Comparison of ENCODE assay signal across 9 mouse cellular contexts in genomic region chr15:80258240-80259170, GRCm38 (mm10). TPM values are rescaled to one million over a fixed set of nuclear protein-coding genes. Genes with fewer than 3 reads are reported as not detected.
A peak's percentile ranks its signal among the peaks of the same experiment; 100 is the strongest.
DNase-seq lines count a peak whose midpoint lies in the region; ATAC-seq lines count a peak whose summit lies in the region.
"Had no signal": no experiment of that assay in that cellular context is flagged by ENCODE, and none has a peak within 500 bp of the region (broad histone marks: within the 10 kb centered on the region; RNA-seq: fewer than 3 reads in every experiment).

No protein-coding gene starts in this region.

- no peak overlapping the region; the same call in 1 of the 2 replicates for H3K4me2 ChIP-seq in hindbrain, embryonic 12.5 days (replicated peaks)
- no peak overlapping the region for H3K4me2 ChIP-seq in midbrain, embryonic 11.5 days

- 65% methylated on average over 11 of the region's 11 CpGs for WGBS in hindbrain, embryonic 12.5 days
- WGBS in midbrain, embryonic 11.5 days = 69% methylated on average over 11 of the region's 11 CpGs

- DNase-seq in adrenal gland, postnatal 14 days = peak; percentile 50
- DNase-seq in adrenal gland, adult 18-20 months (ENCODE audit: low spot score in 2 of 2) = no peak
- peak; percentile 66 for DNase-seq in 416B (ENCODE audit: low read depth)
- DNase-seq in embryo, embryonic 9.5 days (ENCODE audit: extremely low spot score) = peak; percentile 45
- peak; percentile 86 for DNase-seq in midbrain, embryonic 11.5 days (ENCODE audit: low spot score, missing footprints)
- DNase-seq in ovary, postnatal 36 days (ENCODE audit: low spot score) = no peak
- DNase-seq in ovary, adult 18-20 months (ENCODE audit: low spot score) = no peak

- H3K9me3 ChIP-seq in hindbrain, embryonic 12.5 days (replicated peaks) = no peaks in the 10 kb centered on the region
- no peaks in the 10 kb centered on the region for H3K9me3 ChIP-seq in midbrain, embryonic 11.5 days (ENCODE audit: control insufficient read depth, low read length)

- H3K27ac ChIP-seq in hindbrain, embryonic 12.5 days = peak overlapping the region; percentile 55
- H3K27ac ChIP-seq in midbrain, embryonic 11.5 days (ENCODE audit: low read depth, low read length) = peak overlapping the region; percentile 30

- H3K4me1 ChIP-seq in hindbrain, embryonic 12.5 days = peaks cover 44% of the 10 kb centered on the region
- H3K4me1 ChIP-seq in midbrain, embryonic 11.5 days (ENCODE audit: control insufficient read depth, insufficient read depth, low read length) = peaks cover 22% of the 10 kb centered on the region

- H3K36me3 ChIP-seq in hindbrain, embryonic 12.5 days = peaks cover 44% of the 10 kb centered on the region
- peaks cover 13% of the 10 kb centered on the region for H3K36me3 ChIP-seq in midbrain, embryonic 11.5 days (ENCODE audit: control insufficient read depth, insufficient read depth, low read length)

- no peak overlapping the region for H3K4me3 ChIP-seq in hindbrain, embryonic 12.5 days
- H3K4me3 ChIP-seq in midbrain, embryonic 11.5 days (ENCODE audit: low read depth, low read length) = no peak overlapping the region

- ATAC-seq in hindbrain, embryonic 12.5 days (ENCODE audit: low FRiP score) = no peak
- no peak for ATAC-seq in midbrain, embryonic 11.5 days (ENCODE audit: low FRiP score)
- ATAC-seq: Patski had no signal

- no peaks in the 10 kb centered on the region for H3K27me3 ChIP-seq in hindbrain, embryonic 12.5 days
- no peaks in the 10 kb centered on the region for H3K27me3 ChIP-seq in midbrain, embryonic 11.5 days (ENCODE audit: control insufficient read depth, insufficient read depth, low read length)
- H3K27me3 ChIP-seq: Patski had no signal

- H3K9ac ChIP-seq in hindbrain, embryonic 12.5 days = peak overlapping the region; percentile 2; the same call in 1 of the 2 replicates
- H3K9ac ChIP-seq in midbrain, embryonic 11.5 days (ENCODE audit: low read length) = 0 out of 2 replicates have a peak overlapping the region, but pooled peaks have one; percentile 1

RNA-seq across cellular contexts. Expression of gene Atf4, which starts 3.5 kb away (rescaled TPM):
- total RNA-seq in adrenal gland, postnatal 14 days (2021) = 195 TPM in 2 replicates
- 100 to 1,000 TPM; 237 to 275 TPM for total RNA-seq in adrenal gland, adult 18-20 months (2021)
- 115 and 128 TPM in 2 replicates for polyA plus RNA-seq in hindbrain, embryonic 12.5 days (2016; fragmentation: Nextera tagmentation; extraction: Ambion mirVana)
- polyA plus RNA-seq in midbrain, embryonic 11.5 days (2014; fragmentation: Nextera tagmentation; extraction: Ambion mirVana) = 137 and 144 TPM in 2 replicates

RNA-seq across cellular contexts. Expression of gene Rps19bp1, which starts 5.6 kb away (rescaled TPM):
- total RNA-seq in adrenal gland, postnatal 14 days (2021) = 34.7 and 35.1 TPM in 2 replicates
- total RNA-seq in adrenal gland, adult 18-20 months (2021) = 10 to 100 TPM; 42.6 to 48.1 TPM
- polyA plus RNA-seq in hindbrain, embryonic 12.5 days (2016; fragmentation: Nextera tagmentation; extraction: Ambion mirVana) = 59.9 and 65.8 TPM in 2 replicates
- 70.9 and 75.4 TPM in 2 replicates for polyA plus RNA-seq in midbrain, embryonic 11.5 days (2014; fragmentation: Nextera tagmentation; extraction: Ambion mirVana)

RNA-seq across cellular contexts. Expression of gene AC140267.1, which starts 22.9 kb away (rescaled TPM):
- total RNA-seq in adrenal gland, postnatal 14 days (2021) = 7.2 and 15.4 TPM in 2 replicates
- total RNA-seq in adrenal gland, adult 18-20 months (2021) = 10 to 100 TPM in 1 of 2 experiments, not detected in 1; 11.6 TPM
- not detected in 2 replicates for polyA plus RNA-seq in hindbrain, embryonic 12.5 days (2016; fragmentation: Nextera tagmentation; extraction: Ambion mirVana)
- not detected in 2 replicates for polyA plus RNA-seq in midbrain, embryonic 11.5 days (2014; fragmentation: Nextera tagmentation; extraction: Ambion mirVana)
- polyA plus RNA-seq: Patski had no signal

RNA-seq across cellular contexts. Expression of gene Mief1, which starts 24.7 kb away (rescaled TPM):
- 42.3 and 48.6 TPM in 2 replicates for total RNA-seq in adrenal gland, postnatal 14 days (2021)
- 10 to 100 TPM; 45.3 to 52.3 TPM for total RNA-seq in adrenal gland, adult 18-20 months (2021)
- 41.3 and 43.8 TPM in 2 replicates for polyA plus RNA-seq in hindbrain, embryonic 12.5 days (2016; fragmentation: Nextera tagmentation; extraction: Ambion mirVana)
- 35.5 and 40.8 TPM in 2 replicates for polyA plus RNA-seq in midbrain, embryonic 11.5 days (2014; fragmentation: Nextera tagmentation; extraction: Ambion mirVana)

RNA-seq across cellular contexts. Expression of gene Cacna1i, which starts 28.5 kb away (rescaled TPM):
- total RNA-seq in adrenal gland, postnatal 14 days (2021) = 0.63 and 0.83 TPM in 2 replicates
- under 1 TPM; 0.29 to 0.40 TPM for total RNA-seq in adrenal gland, adult 18-20 months (2021)
- 0.18 TPM in 2 replicates for polyA plus RNA-seq in hindbrain, embryonic 12.5 days (2016; fragmentation: Nextera tagmentation; extraction: Ambion mirVana)
- polyA plus RNA-seq in midbrain, embryonic 11.5 days (2014; fragmentation: Nextera tagmentation; extraction: Ambion mirVana) = 0.03 and 0.05 TPM in 2 replicates

Comparison
In these comparisons a context has a peak if more than half of its experiments do, and no peak if none do; other contexts are left out.
1. DNase-seq: peak in adrenal gland, postnatal 14 days (single experiment), 416B (single experiment), embryo, embryonic 9.5 days (single experiment) and midbrain, embryonic 11.5 days (single experiment); none in adrenal gland, adult 18-20 months (0 of 2), ovary, postnatal 36 days (single experiment) and ovary, adult 18-20 months (single experiment).